ENCODE assay signal across 12 mouse cellular contexts in the genomic region with DNA sequence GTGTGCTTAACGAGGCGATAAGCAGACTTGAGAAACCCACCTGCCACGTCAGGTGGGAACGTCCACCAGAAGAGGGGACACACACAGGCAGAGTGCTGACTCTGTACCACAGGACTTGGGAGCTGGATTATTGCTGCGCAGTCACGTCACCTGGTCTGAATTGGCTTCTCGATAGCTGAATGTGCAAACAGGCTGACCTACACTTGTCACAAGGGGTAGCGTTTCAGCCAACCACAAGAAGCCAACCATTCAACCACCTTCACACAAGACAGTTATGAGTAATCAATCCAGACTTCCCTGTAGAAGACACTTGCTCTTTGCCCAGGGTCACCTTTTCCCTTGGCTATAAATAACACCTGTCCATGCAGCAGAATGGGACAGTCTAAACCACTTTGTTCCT. TPM values are rescaled to one million over a fixed set of nuclear protein-coding genes. Genes with fewer than 3 reads are reported as not detected.
DNase-seq lines count a peak whose midpoint lies in the region; ATAC-seq and TF ChIP-seq lines count a peak whose summit lies in the region.
"Had no signal": no experiment of that assay in that cellular context is flagged by ENCODE, and none has a peak within 500 bp of the region (broad histone marks: within the 10 kb centered on the region; RNA-seq: fewer than 3 reads in every experiment).

No protein-coding gene starts in this region.

- no peaks in the 10 kb centered on the region for H3K36me3 ChIP-seq in kidney, embryonic 15.5 days
- H3K36me3 ChIP-seq in forebrain, embryonic 12.5 days (replicated peaks), result no peaks in the 10 kb centered on the region
- no peaks in the 10 kb centered on the region for H3K36me3 ChIP-seq in midbrain, embryonic 13.5 days
- H3K36me3 ChIP-seq: limb, embryonic 12.5 days had no signal

- no peak overlapping the region for H3K9ac ChIP-seq in kidney, embryonic 15.5 days
- H3K9ac ChIP-seq in forebrain, embryonic 12.5 days, result no peak overlapping the region
- H3K9ac ChIP-seq in midbrain, embryonic 13.5 days (replicated peaks), result no peak overlapping the region
- H3K9ac ChIP-seq: forebrain, embryonic 13.5 days; limb, embryonic 12.5 days had no signal

- TF ChIP-seq POLR2A in lung, adult 2 months (IDR thresholded peaks at IDR 0.05; ENCODE audit: borderline replicate concordance, extremely low read depth, low read depth, low read length), result no peak

- ATAC-seq in kidney, embryonic 15.5 days (replicated peaks; ENCODE audit: low FRiP score), result 0 out of 2 replicates have a peak, but pooled peaks have one; percentile 18
- ATAC-seq in forebrain, embryonic 12.5 days (ENCODE audit: low FRiP score), result no peak
- ATAC-seq in midbrain, embryonic 13.5 days, result no peak
- ATAC-seq: forebrain, embryonic 13.5 days had no signal

- H3K27ac ChIP-seq in kidney, embryonic 15.5 days, result no peak overlapping the region
- no peak overlapping the region for H3K27ac ChIP-seq in forebrain, embryonic 12.5 days
- H3K27ac ChIP-seq in midbrain, embryonic 13.5 days, result no peak overlapping the region
- H3K27ac ChIP-seq: forebrain, embryonic 13.5 days; limb, embryonic 12.5 days; macrophage had no signal

- H3K27me3 ChIP-seq in kidney, embryonic 15.5 days, result no peaks in the 10 kb centered on the region
- no peaks in the 10 kb centered on the region for H3K27me3 ChIP-seq in forebrain, embryonic 12.5 days
- H3K27me3 ChIP-seq in midbrain, embryonic 13.5 days, result no peaks in the 10 kb centered on the region
- H3K27me3 ChIP-seq: forebrain, embryonic 13.5 days; limb, embryonic 12.5 days had no signal

- WGBS in lung, adult 2 months, result 70% methylated on average over 8 of the region's 8 CpGs
- 64% methylated on average over 8 of the region's 8 CpGs for WGBS in kidney, embryonic 15.5 days
- 79% methylated on average over 8 of the region's 8 CpGs for WGBS in forebrain, embryonic 12.5 days
- 89% methylated on average over 8 of the region's 8 CpGs for WGBS in midbrain, embryonic 13.5 days

- H3K9me3 ChIP-seq in kidney, embryonic 15.5 days (replicated peaks), result no peaks in the 10 kb centered on the region
- H3K9me3 ChIP-seq in forebrain, embryonic 12.5 days, result no peaks in the 10 kb centered on the region
- no peaks in the 10 kb centered on the region for H3K9me3 ChIP-seq in midbrain, embryonic 13.5 days
- H3K9me3 ChIP-seq: forebrain, embryonic 13.5 days; limb, embryonic 12.5 days had no signal

- DNase-seq in cerebellum, postnatal 10 days, result peak; percentile 16 to 18
- DNase-seq in cerebellum, postnatal 4 days (ENCODE audit: low spot score in 2 of 2), result no peak
- peak; percentile 23 for DNase-seq in lung, adult 2 months
- no peak for DNase-seq in lung, postnatal 10 days
- no peak for DNase-seq in thymus, postnatal 14 days
- DNase-seq: cerebellum, adult 8-10 months had no signal

- H3K4me1 ChIP-seq in lung, adult 2 months (ENCODE audit: control insufficient read depth, insufficient read depth, low read length), result no peaks in the 10 kb centered on the region; the same call in 1 of the 2 replicates
- H3K4me1 ChIP-seq in kidney, embryonic 15.5 days, result no peaks in the 10 kb centered on the region
- H3K4me1 ChIP-seq in forebrain, embryonic 12.5 days, result no peaks in the 10 kb centered on the region
- H3K4me1 ChIP-seq in midbrain, embryonic 13.5 days (replicated peaks), result no peaks in the 10 kb centered on the region
- H3K4me1 ChIP-seq: limb, embryonic 12.5 days had no signal

- no peak overlapping the region for H3K4me2 ChIP-seq in kidney, embryonic 15.5 days
- H3K4me2 ChIP-seq in forebrain, embryonic 12.5 days, result no peak overlapping the region
- no peak overlapping the region for H3K4me2 ChIP-seq in midbrain, embryonic 13.5 days (replicated peaks)
- H3K4me2 ChIP-seq: forebrain, embryonic 13.5 days; limb, embryonic 12.5 days had no signal

- TF ChIP-seq CTCF in lung, adult 2 months (IDR thresholded peaks at IDR 0.05; ENCODE audit: insufficient read depth, low read length), result no peak

- H3K4me3 ChIP-seq in lung, adult 2 months (replicated peaks; ENCODE audit: extremely low read depth, low read depth, low read length), result no peak overlapping the region
- H3K4me3 ChIP-seq in kidney, embryonic 15.5 days (replicated peaks), result no peak overlapping the region
- H3K4me3 ChIP-seq in forebrain, embryonic 12.5 days (replicated peaks), result no peak overlapping the region
- H3K4me3 ChIP-seq in midbrain, embryonic 13.5 days (replicated peaks), result no peak overlapping the region
- H3K4me3 ChIP-seq: forebrain, embryonic 13.5 days; limb, embryonic 12.5 days had no signal

RNA-seq across cellular contexts. Expression of a gene that starts 56.6 kb away (rescaled TPM):
- polyA plus RNA-seq in lung, adult 2 months (2012; rRNA removed), result 15.9 and 19.8 TPM in 2 replicates
- polyA plus RNA-seq in kidney, embryonic 15.5 days (2015; fragmentation: Nextera tagmentation; extraction: Ambion mirVana), result 14.2 and 14.7 TPM in 2 replicates
- polyA plus RNA-seq in forebrain, embryonic 12.5 days (2016; fragmentation: Nextera tagmentation; extraction: Ambion mirVana), result 2.6 and 3.6 TPM in 2 replicates
- 5.4 and 6.4 TPM in 2 replicates for polyA plus RNA-seq in midbrain, embryonic 13.5 days (2015; fragmentation: Nextera tagmentation; extraction: Ambion mirVana)

Comparison
In these comparisons a context has a peak if more than half of its experiments do, and no peak if none do; other contexts are left out.
1. DNase-seq: peak in cerebellum, postnatal 10 days (2 of 2) and lung, adult 2 months (single experiment); none in cerebellum, postnatal 4 days (0 of 2), lung, postnatal 10 days (single experiment) and thymus, postnatal 14 days (single experiment).